Mouse (Mus musculus) myocyte (in vitro differentiated cells): Measurements from ENCODE around the gene Fndc11.

Experiments
- CEBPB ChIP-seq: IDR thresholded peaks from 2 replicates; pipeline ENCODE4 v1.6.1; 2011; ENCODE audit warnings: mild to moderate bottlenecking, moderate library complexity; ENCODE audit not compliant: poor library complexity, insufficient read depth, severe bottlenecking
- MAX ChIP-seq: IDR thresholded peaks from one replicate; pipeline ENCODE4 v1.6.1; 2011; ENCODE audit warnings: low read depth, mild to moderate bottlenecking, control low read depth
- MYOD1 ChIP-seq, 3 experiments: IDR thresholded peaks; one replicate each; pipeline ENCODE4 v1.6.1; 2011; ENCODE audit warnings: control low read depth in 2 of 3, low read depth in 2 of 3, mild to moderate bottlenecking in 2 of 3, moderate library complexity in 1 of 3; ENCODE audit not compliant: insufficient read length in 2 of 3, control insufficient read depth in 1 of 3
- MYOG ChIP-seq, 3 experiments: IDR thresholded peaks; one replicate each; pipeline ENCODE4 v1.6.1; 2011; ENCODE audit warnings: control low read depth in 2 of 3, low read depth in 2 of 3, mild to moderate bottlenecking in 2 of 3; ENCODE audit not compliant: insufficient read length in 2 of 3, control insufficient read depth in 1 of 3, insufficient read depth in 1 of 3
- POLR2A ChIP-seq: IDR thresholded peaks from one replicate; pipeline ENCODE4 v1.6.1; 2011; ENCODE audit warnings: low read depth, mild to moderate bottlenecking, control low read depth, moderate library complexity; ENCODE audit not compliant: insufficient read length
- POLR2AphosphoS2 ChIP-seq: IDR thresholded peaks from one replicate; pipeline ENCODE4 v1.6.1; 2011; ENCODE audit warnings: low read depth, control low read depth; ENCODE audit not compliant: insufficient read length
- REST ChIP-seq: IDR thresholded peaks from one replicate; pipeline ENCODE4 v1.6.1; 2011; ENCODE audit warnings: mild to moderate bottlenecking, control low read depth, moderate library complexity; ENCODE audit not compliant: insufficient read depth, insufficient read length
- TCF12 ChIP-seq: IDR thresholded peaks from one replicate; pipeline ENCODE4 v1.6.1; 2011; ENCODE audit warnings: mild to moderate bottlenecking, control low read depth; ENCODE audit not compliant: poor library complexity, insufficient read depth, severe bottlenecking
- TCF3 ChIP-seq: IDR thresholded peaks from one replicate; pipeline ENCODE4 v1.6.1; 2011; ENCODE audit warnings: low read depth, control low read depth; ENCODE audit not compliant: insufficient read length
- USF1 ChIP-seq: IDR thresholded peaks from one replicate; pipeline ENCODE4 v1.6.1; 2011; ENCODE audit warnings: low read depth, mild to moderate bottlenecking, control low read depth, moderate library complexity

GRCm38 (mm10) chr2:181224994-181225393 lies 5.2 kb downstream of the Fndc11 start:
- TF ChIP-seq POLR2A (no peak), CEBPB (no peak), MYOG (IDR thresholded peaks at IDR 0.05; ENCODE audit: control insufficient read depth in 1 of 3, insufficient read depth in 1 of 3, insufficient read length in 2 of 3, low read depth in 2 of 3) (no peak), MYOD1 (IDR thresholded peaks at IDR 0.05; ENCODE audit: control insufficient read depth in 1 of 3, insufficient read length in 2 of 3, low read depth in 2 of 3) (no peak), POLR2AphosphoS2 (no peak), REST (no peak), TCF3 (no peak), MAX (no peak), USF1 (no peak), TCF12 (no peak)
